Mouse (Mus musculus) ES-Bruce4 (cell line): ENCODE data around the gene Gm20390.

Experiments
- CTCF ChIP-seq: IDR thresholded peaks from one replicate; pipeline ENCODE4 v1.8.1; 2011; ENCODE audit warnings: low read depth, low read length
- POLR2A ChIP-seq: IDR thresholded peaks from one replicate; pipeline ENCODE4 v1.8.1; 2011; ENCODE audit warnings: low read length; ENCODE audit not compliant: insufficient read depth

GRCm38 (mm10) chr11:93984619-93985018, 16.5 kb upstream of the Gm20390 start:
- TF ChIP-seq CTCF: no peak
- no peak for TF ChIP-seq POLR2A
